Mouse (Mus musculus): Measurements from ENCODE around the gene 9230104L09Rik. TPM values are rescaled to one million over a fixed set of nuclear protein-coding genes. Genes with fewer than 3 reads are reported as not detected.

9230104L09Rik gene
- total and polyA plus RNA-seq, 3 experiments = not detected

DNA sequence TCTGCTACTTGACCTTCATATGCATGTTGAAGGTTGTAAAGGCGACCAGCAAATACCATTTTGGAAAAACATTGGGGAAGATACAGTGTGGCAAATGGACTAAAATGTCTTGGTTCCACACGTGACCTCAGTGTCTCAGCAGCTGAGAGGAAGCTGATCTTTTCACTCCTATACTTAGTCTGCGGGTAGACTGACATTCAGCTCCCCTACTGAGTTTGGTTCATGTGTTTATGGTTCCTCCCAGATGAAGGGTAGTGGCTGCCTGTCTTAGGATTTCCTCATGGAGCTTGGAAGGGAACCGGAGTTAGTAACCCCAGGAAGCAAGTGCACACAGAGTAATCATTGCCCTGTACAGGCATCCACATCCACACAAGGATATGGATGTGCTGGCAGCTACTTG is 35.5 kb upstream of the 9230104L09Rik start:
- H3K27me3 ChIP-seq (replicated peaks) = peaks cover 1% of the 10 kb centered on the region

DNA sequence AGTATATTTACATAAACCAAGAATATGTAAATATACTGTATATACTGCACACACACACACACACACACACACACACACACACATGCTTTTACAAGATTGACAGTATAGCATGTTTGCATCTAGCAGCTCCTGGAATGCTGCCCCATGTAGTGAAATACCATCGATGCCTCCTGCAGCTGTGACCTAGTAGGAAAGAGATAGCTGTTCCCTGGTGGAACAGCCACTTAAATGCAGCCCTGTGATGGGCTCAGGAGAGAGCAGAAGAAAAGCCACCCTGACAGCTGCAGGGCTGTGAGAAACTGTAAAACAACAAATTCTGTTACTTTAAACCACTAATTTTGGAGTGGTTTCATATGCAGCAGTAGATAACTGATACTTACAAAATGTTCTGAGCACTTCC is 31.4 kb upstream of the 9230104L09Rik start:
- Histone ChIP-seq H3K9ac (ENCODE audit: insufficient read depth, low read depth) (no peak overlapping the region), H3K9me3 (replicated peaks; ENCODE audit: low read length) (no peaks in the 10 kb centered on the region), H3K4me2 (ENCODE audit: insufficient read depth, low read depth, poor library complexity, severe bottlenecking) (no peak overlapping the region), H3K4me1 (ENCODE audit: control insufficient read depth in 1 of 2, insufficient read depth in 2 of 2) (peaks cover 0 to 3% of the 10 kb centered on the region in 2 experiments; a peak in 1 of 4 replicates), H3K27me3 (replicated peaks) (no peaks in the 10 kb centered on the region), H3K79me2 (replicated peaks; ENCODE audit: control insufficient read depth, extremely low read depth, insufficient read depth, poor library complexity, severe bottlenecking) (no peaks in the 10 kb centered on the region), H3K36me3 (replicated peaks in 1 of 2; ENCODE audit: control insufficient read depth in 1 of 2, insufficient read depth in 1 of 2, low read length in 1 of 2) (no peaks in the 10 kb centered on the region), H3K27ac (ENCODE audit: insufficient read depth, low read depth) (no peak overlapping the region), H3K4me3 (replicated peaks in 1 of 3; ENCODE audit: low read depth in 2 of 3, low read length in 2 of 3, poor library complexity in 1 of 3) (no peak overlapping the region)
- TF ChIP-seq USF2 (conservative IDR thresholded peaks at IDR 0.05; ENCODE audit: low read depth, low read length) = no peak
- TF ChIP-seq HCFC1 (IDR thresholded peaks at IDR 0.05; ENCODE audit: low read depth, low read length) = no peak
- no peak for TF ChIP-seq NRF1 (IDR thresholded peaks at IDR 0.05; ENCODE audit: low read depth, low read length)
- no peak for TF ChIP-seq ZNF384 (IDR thresholded peaks at IDR 0.05; ENCODE audit: low read depth, low read length)
- no peak for TF ChIP-seq CHD2 (IDR thresholded peaks at IDR 0.05; ENCODE audit: low read length)
- TF ChIP-seq POLR2AphosphoS2 (IDR thresholded peaks at IDR 0.05; ENCODE audit: low read depth, low read length) = no peak
- TF ChIP-seq SIN3A (IDR thresholded peaks at IDR 0.05; ENCODE audit: low read length) = no peak
- no peak for TF ChIP-seq IRF4 (IDR thresholded peaks at IDR 0.05; ENCODE audit: low read depth, low read length)
- no peak for TF ChIP-seq ZKSCAN1 (IDR thresholded peaks at IDR 0.05; ENCODE audit: borderline replicate concordance, low read depth, low read length)
- no peak for TF ChIP-seq MAX (IDR thresholded peaks at IDR 0.05; ENCODE audit: low read length)
- no peak for TF ChIP-seq MAFK (IDR thresholded peaks at IDR 0.05; ENCODE audit: insufficient replicate concordance, low read length)
- TF ChIP-seq TBP (conservative IDR thresholded peaks at IDR 0.05; ENCODE audit: low read depth, low read length) = no peak
- no peak for TF ChIP-seq ZC3H11A (IDR thresholded peaks at IDR 0.05; ENCODE audit: low read depth, low read length)
- no peak for TF ChIP-seq UBTF (IDR thresholded peaks at IDR 0.05; ENCODE audit: low read depth, low read length)
- no peak for TF ChIP-seq GABPA (IDR thresholded peaks at IDR 0.05; ENCODE audit: insufficient replicate concordance, low read depth, low read length)
- dilution Hi-C loops (cut with MboI; ENCODE audit: extremely low pct_ligation_motif_present, extremely low pct_unique_long_range_greater_than_20kb, low sequenced_read_pairs) = no loop called here
- in situ Hi-C loops (cut with MboI; ENCODE audit: low pct_ligation_motif_present, low pct_unique_long_range_greater_than_20kb, low sequenced_read_pairs) = no loop called here
- no peak for DNase-seq (ENCODE audit: extremely low read depth)

More for the DNA sequence above, 35.5 kb upstream of the 9230104L09Rik start:
- H3K4me2 ChIP-seq (ENCODE audit: insufficient read depth, low read depth, poor library complexity, severe bottlenecking) = no peak overlapping the region
- no peaks in the 10 kb centered on the region for H3K9me3 ChIP-seq (replicated peaks; ENCODE audit: low read length)
- in situ Hi-C loops (cut with MboI; ENCODE audit: low pct_ligation_motif_present, low pct_unique_long_range_greater_than_20kb, low sequenced_read_pairs) = loop anchor here (5.0 kb wide), 1 partner anchor 48 kb away; no protein-coding TSS in a partner anchor
- no peak for DNase-seq (ENCODE audit: extremely low read depth)
- H3K4me3 ChIP-seq (replicated peaks in 1 of 3; ENCODE audit: low read depth in 2 of 3, low read length in 2 of 3, poor library complexity in 1 of 3) = no peak overlapping the region
- TF ChIP-seq POLR2AphosphoS2 (IDR thresholded peaks at IDR 0.05; ENCODE audit: low read depth, low read length) (no peak), KAT2A (IDR thresholded peaks at IDR 0.05; ENCODE audit: insufficient replicate concordance, low read length) (no peak), MAFK (IDR thresholded peaks at IDR 0.05; ENCODE audit: insufficient replicate concordance, low read length) (no peak), MXI1 (IDR thresholded peaks at IDR 0.05; ENCODE audit: low read depth, low read length) (no peak), TBP (conservative IDR thresholded peaks at IDR 0.05; ENCODE audit: low read depth, low read length) (no peak), MAZ (IDR thresholded peaks at IDR 0.05; ENCODE audit: low read depth, low read length) (no peak), JUND (conservative IDR thresholded peaks at IDR 0.05; ENCODE audit: low read depth, low read length) (no peak), POLR2A (IDR thresholded peaks at IDR 0.05; ENCODE audit: low read depth, low read length) (no peak), RAD21 (IDR thresholded peaks at IDR 0.05; ENCODE audit: low read depth, low read length) (no peak), MYC (IDR thresholded peaks at IDR 0.05; ENCODE audit: low read depth, low read length) (no peak), TCF12 (IDR thresholded peaks at IDR 0.05; ENCODE audit: low read depth, low read length) (no peak), ZNF384 (IDR thresholded peaks at IDR 0.05; ENCODE audit: low read depth, low read length) (no peak), MEF2A (IDR thresholded peaks at IDR 0.05; ENCODE audit: borderline replicate concordance, low read depth, low read length) (no peak), GABPA (IDR thresholded peaks at IDR 0.05; ENCODE audit: insufficient replicate concordance, low read depth, low read length) (no peak), EP300 (IDR thresholded peaks at IDR 0.05; ENCODE audit: low read length) (no peak), UBTF (IDR thresholded peaks at IDR 0.05; ENCODE audit: low read depth, low read length) (no peak), ZMIZ1 (IDR thresholded peaks at IDR 0.05; ENCODE audit: low read depth, low read length) (no peak)
- dilution Hi-C loops (cut with MboI; ENCODE audit: extremely low pct_ligation_motif_present, extremely low pct_unique_long_range_greater_than_20kb, low sequenced_read_pairs) = no loop called here
- H3K4me1 ChIP-seq (ENCODE audit: control insufficient read depth in 1 of 2, insufficient read depth in 2 of 2) = peaks cover 0 to 3% of the 10 kb centered on the region in 2 experiments; a peak in 1 of 4 replicates
- H3K36me3 ChIP-seq (replicated peaks in 1 of 2; ENCODE audit: control insufficient read depth in 1 of 2, insufficient read depth in 1 of 2, low read length in 1 of 2) = no peaks in the 10 kb centered on the region
- H3K79me2 ChIP-seq (replicated peaks; ENCODE audit: control insufficient read depth, extremely low read depth, insufficient read depth, poor library complexity, severe bottlenecking) = no peaks in the 10 kb centered on the region
- H3K27ac ChIP-seq (ENCODE audit: insufficient read depth, low read depth) = no peak overlapping the region
- no peak overlapping the region for H3K9ac ChIP-seq (ENCODE audit: insufficient read depth, low read depth)

Data from CH12.LX (cell line).